Mouse (Mus musculus): ENCODE results near the gene Lrrc71.

Gene Lrrc71

DNA sequence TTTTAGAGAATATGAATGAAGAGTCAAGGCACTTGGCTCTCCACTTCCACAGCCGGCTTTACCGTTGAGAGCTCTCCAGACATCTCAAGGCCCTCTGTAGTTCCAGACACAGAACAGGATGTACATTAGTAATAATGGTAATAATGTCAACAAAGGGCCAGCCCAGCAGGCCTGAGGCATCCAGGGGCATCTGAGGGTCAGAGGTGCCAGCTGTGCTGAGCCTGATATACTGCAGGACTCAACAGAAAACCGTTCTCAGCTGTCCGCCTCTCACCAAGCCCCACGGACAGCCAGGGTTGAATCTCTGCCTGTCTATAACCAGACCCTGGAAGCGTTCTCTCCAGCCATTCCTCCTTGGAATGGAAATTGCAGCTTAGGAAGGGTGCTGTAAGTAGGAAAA, 23.9 kb downstream of the Lrrc71 start:
- DNase-seq (ENCODE audit: low spot score) = no peak

GRCm38 (mm10) chr3:87718525-87718924, 29.9 kb downstream of the Lrrc71 start:
- no peak for DNase-seq (ENCODE audit: low spot score)
